Mouse (Mus musculus) C2C12 (cell line): ENCODE results near the gene Drp2.

Experiments
- CEBPB ChIP-seq: IDR thresholded peaks from one replicate; pipeline ENCODE4 v1.6.1; 2011; ENCODE audit warnings: low read depth, mild to moderate bottlenecking, control low read depth, moderate library complexity
- CTCF ChIP-seq: IDR thresholded peaks from one replicate; pipeline ENCODE4 v1.5.1; 2011; ENCODE audit not compliant: control insufficient read depth, insufficient read depth, insufficient read length
- FOSL1 ChIP-seq: IDR thresholded peaks from one replicate; pipeline ENCODE4 v1.8.0; 2011; ENCODE audit warnings: mild to moderate bottlenecking, low read length; ENCODE audit not compliant: poor library complexity, insufficient read depth, severe bottlenecking
- MAX ChIP-seq: IDR thresholded peaks from one replicate; pipeline ENCODE4 v1.6.1; 2011; ENCODE audit warnings: mild to moderate bottlenecking, control low read depth
- MYOD1 ChIP-seq: IDR thresholded peaks from one replicate; pipeline ENCODE4 v1.6.1; 2011; ENCODE audit warnings: low read depth; ENCODE audit not compliant: control insufficient read depth, insufficient read length
- USF1 ChIP-seq: IDR thresholded peaks from one replicate; pipeline ENCODE4 v1.6.1; 2011; ENCODE audit warnings: low read depth, mild to moderate bottlenecking, control low read depth, moderate library complexity

DNA sequence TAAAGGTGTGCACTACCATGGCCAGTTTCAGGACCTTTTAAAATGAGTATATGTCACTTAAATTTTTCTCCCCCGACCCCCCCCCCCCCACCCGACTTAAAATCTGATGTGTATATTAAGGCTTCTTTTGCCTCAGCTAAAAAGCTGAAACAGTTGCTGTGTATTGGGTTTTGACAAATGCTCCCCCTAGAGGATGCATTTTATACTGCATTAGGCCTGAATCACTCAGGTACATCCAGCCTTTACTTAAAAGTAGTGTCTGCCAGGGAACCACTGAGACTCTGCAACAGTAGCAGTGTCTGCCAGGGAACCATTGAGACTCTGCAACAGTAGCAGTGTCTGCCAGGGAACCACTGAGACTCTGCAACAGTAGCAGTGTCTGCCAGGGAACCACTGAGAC is 33.1 kb upstream of the Drp2 start:
- TF ChIP-seq USF1 (no peak), FOSL1 (no peak), CTCF (no peak), CEBPB (no peak), MYOD1 (no peak), MAX (no peak)
